Mouse (Mus musculus) ES-Bruce4 (cell line): ENCODE measurements at regions not wholly inside any gene's neighbourhood (a gene's known extent, or its start where the extent isn't known, plus 50 kb on each side); places are given as distances from the start of the nearest gene placed in this dataset.

ENCODE experiments used
- H3K27ac ChIP-seq: 2 replicates; pipeline ENCODE4 v1.5.1; 2012; ENCODE audit warnings: low read length, inconsistent platforms; ENCODE audit not compliant: insufficient read depth
- H3K27me3 ChIP-seq: 2 replicates; pipeline ENCODE4 v1.6.1; 2012; ENCODE audit warnings: mild to moderate bottlenecking, low read length, inconsistent platforms; ENCODE audit not compliant: control insufficient read depth, poor library complexity, insufficient read depth, severe bottlenecking
- H3K36me3 ChIP-seq: 2 replicates; pipeline ENCODE4 v1.6.1; 2012; ENCODE audit warnings: inconsistent platforms, mild to moderate bottlenecking, low read length, moderate library complexity; ENCODE audit not compliant: control insufficient read depth, poor library complexity, insufficient read depth, severe bottlenecking
- H3K4me1 ChIP-seq: one replicate; pipeline ENCODE4 v1.8.1; 2011; ENCODE audit warnings: low read length; ENCODE audit not compliant: control insufficient read depth, insufficient read depth
- H3K4me3 ChIP-seq: 2 replicates; pipeline ENCODE4 v1.5.1; 2011; ENCODE audit warnings: low read depth, mild to moderate bottlenecking, low read length
- H3K9ac ChIP-seq: 2 replicates; pipeline ENCODE4 v1.6.1; 2012; ENCODE audit warnings: low read depth, mild to moderate bottlenecking, inconsistent platforms; ENCODE audit not compliant: poor library complexity, severe bottlenecking
- H3K9me3 ChIP-seq: replicated peaks from 2 replicates; pipeline ENCODE4 v1.6.1; 2012; ENCODE audit warnings: mild to moderate bottlenecking, low read length, inconsistent platforms; ENCODE audit not compliant: control insufficient read depth, poor library complexity, insufficient read depth, severe bottlenecking
- CTCF ChIP-seq: IDR thresholded peaks from one replicate; pipeline ENCODE4 v1.8.1; 2011; ENCODE audit warnings: low read depth, low read length
- EP300 ChIP-seq: IDR thresholded peaks from 2 replicates; pipeline ENCODE4 v1.6.1; 2011; ENCODE audit warnings: low read depth, low read length; ENCODE audit not compliant: insufficient read depth
- POLR2A ChIP-seq: IDR thresholded peaks from one replicate; pipeline ENCODE4 v1.8.1; 2011; ENCODE audit warnings: low read length; ENCODE audit not compliant: insufficient read depth

DNA sequence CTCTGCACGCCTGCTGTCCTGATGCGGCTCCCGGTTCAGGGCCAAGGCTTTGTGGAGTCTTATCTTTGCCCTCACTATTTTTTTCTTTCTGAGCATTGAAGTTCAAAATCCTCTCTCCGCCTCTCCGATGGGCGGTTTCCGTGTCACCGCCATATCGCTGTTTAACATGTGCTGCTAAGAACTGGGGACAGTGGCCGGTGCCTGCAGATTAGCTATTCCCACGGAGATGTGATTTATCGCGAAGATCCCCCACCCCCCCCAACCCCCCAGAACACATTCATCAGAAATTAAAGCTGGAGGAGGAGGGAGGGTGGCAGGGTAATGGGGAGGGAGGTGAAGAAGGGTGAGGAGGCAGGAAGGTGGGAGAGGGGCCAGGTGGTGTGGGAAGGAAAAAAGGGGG lies 151.2 kb upstream of the Lhx5 start:
- H3K36me3 ChIP-seq = no peaks in the 10 kb centered on the region
- H3K27ac ChIP-seq = no peak overlapping the region
- no peak for TF ChIP-seq EP300
- TF ChIP-seq CTCF = no peak
- TF ChIP-seq POLR2A = no peak
- no peaks in the 10 kb centered on the region for H3K9me3 ChIP-seq
- H3K9ac ChIP-seq = no peak overlapping the region
- H3K4me1 ChIP-seq = no peaks in the 10 kb centered on the region
- no peak overlapping the region; the same call in 1 of the 2 replicates for H3K4me3 ChIP-seq
- no peaks in the 10 kb centered on the region for H3K27me3 ChIP-seq

DNA sequence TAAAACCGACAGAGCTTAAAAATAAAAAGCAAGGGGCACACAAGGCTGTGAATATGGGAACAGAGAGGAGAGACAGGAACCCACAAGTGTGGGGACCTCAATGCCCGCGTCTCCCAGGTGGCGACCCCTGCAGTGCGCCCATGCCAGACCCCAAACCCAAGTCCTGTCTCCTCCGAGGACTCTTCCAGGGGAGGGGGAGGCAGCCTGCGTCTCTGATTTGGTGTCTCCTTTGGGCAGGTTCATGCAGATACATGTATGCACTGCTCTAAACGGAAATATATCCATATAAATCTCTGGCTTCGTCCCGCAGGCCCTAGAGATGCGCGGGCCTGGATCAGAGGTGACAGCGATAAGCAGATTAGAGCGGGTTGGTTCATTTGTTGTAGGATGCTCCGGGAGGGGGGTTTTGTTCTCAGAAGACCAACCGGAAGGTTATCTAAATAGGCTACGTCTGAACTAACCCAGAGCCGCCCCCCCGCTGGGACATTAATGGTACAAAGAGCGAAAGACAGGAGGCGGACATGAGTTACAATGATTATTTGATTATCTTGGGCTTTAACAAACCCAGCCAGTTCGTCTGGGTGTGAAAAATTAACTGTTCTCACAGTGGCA lies 150.4 kb upstream of the Lhx5 start:
- H3K27ac ChIP-seq = no peak overlapping the region
- H3K4me3 ChIP-seq = no peak overlapping the region
- no peaks in the 10 kb centered on the region for H3K36me3 ChIP-seq
- H3K27me3 ChIP-seq = no peaks in the 10 kb centered on the region
- H3K9ac ChIP-seq = no peak overlapping the region
- TF ChIP-seq CTCF (no peak), EP300 (no peak), POLR2A (no peak)
- H3K4me1 ChIP-seq = no peaks in the 10 kb centered on the region
- H3K9me3 ChIP-seq = no peaks in the 10 kb centered on the region

DNA sequence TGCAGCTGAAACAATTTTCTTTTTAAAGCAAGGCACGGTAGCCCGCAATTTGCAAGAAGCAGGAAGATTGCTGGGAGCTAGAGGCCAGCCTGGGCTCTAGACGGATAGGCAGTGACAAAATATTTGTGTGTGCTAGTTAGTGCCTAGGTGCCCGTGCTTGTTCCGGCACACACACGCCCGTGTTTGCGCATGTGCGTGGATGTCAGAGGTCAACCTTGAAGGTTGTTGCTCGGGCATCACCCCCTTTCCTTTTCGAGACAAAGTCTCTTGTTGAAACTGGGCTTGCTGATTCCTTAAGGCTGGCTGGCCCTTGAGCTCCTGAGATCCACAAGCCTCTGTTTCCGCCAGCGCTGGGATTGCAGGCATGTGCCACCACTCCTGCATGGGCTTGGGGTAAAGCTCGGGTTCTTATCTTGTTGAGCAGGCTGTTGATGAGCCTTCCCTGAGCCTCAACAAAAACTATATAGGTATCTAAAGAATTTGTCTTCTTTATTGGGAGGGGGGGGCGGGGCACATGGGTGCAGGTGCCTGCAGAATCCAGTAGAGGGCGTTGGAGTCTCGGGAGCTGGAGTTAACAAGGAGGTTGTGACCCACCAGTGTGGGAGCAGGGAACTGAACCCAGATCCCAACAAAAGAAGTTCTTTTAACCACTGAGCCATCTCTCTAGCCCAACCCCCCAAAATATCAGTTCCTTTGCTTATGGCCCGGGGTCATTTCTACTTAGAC lies 149.5 kb upstream of the Lhx5 start:
- H3K9ac ChIP-seq = no peak overlapping the region
- no peaks in the 10 kb centered on the region for H3K36me3 ChIP-seq
- H3K27me3 ChIP-seq = no peaks in the 10 kb centered on the region
- H3K4me3 ChIP-seq = no peak overlapping the region
- H3K4me1 ChIP-seq = no peaks in the 10 kb centered on the region
- no peaks in the 10 kb centered on the region for H3K9me3 ChIP-seq
- no peak for TF ChIP-seq EP300
- peak; percentile 47 for TF ChIP-seq CTCF
- H3K27ac ChIP-seq = no peak overlapping the region

DNA sequence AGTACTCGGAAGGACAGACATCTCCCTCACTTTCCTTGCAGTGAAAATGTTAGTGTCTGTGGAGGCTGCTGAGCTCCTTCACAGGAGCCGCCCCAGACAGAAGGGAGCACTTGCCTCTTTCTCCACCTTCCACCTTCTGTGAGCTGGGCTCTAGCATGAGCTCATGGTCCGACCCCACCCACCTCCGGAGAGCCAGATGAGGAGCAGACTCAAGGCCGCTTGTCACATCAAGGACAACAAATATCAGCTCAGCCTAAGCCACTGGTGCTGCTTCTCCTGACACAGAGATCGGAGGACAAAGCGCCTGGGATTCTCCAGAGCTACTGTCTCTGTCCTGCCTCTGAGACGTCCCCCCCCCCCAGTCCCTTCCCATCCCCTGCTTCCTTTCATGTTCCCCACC lies 146.9 kb upstream of the Lhx5 start:
- Histone ChIP-seq H3K36me3 (no peaks in the 10 kb centered on the region), H3K9me3 (no peaks in the 10 kb centered on the region), H3K27ac (no peak overlapping the region), H3K27me3 (no peaks in the 10 kb centered on the region), H3K9ac (no peak overlapping the region), H3K4me1 (no peaks in the 10 kb centered on the region), H3K4me3 (no peak overlapping the region)
- TF ChIP-seq POLR2A (no peak), EP300 (no peak), CTCF (no peak)

DNA sequence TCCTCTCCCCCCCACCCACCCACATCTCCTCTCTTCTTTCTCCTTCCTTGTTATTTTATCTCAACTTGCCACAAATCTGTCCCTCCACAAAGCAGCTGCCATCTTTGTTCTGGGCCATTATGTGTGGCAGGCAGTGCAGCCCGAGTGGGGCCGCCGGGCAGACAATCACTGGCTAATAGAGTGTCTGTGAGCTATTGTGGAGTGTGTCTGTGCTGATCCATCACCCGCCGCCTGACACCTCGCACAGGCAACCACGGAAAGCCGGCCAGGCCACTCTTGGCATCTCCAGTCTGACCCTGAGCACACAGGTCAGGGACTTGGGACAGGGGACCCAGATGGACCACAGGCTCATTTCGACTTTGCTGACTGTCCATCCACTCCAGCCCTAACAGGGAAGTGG lies 146.5 kb upstream of the Lhx5 start:
- Histone ChIP-seq H3K27me3 (no peaks in the 10 kb centered on the region), H3K9ac (no peak overlapping the region), H3K4me1 (no peaks in the 10 kb centered on the region), H3K27ac (no peak overlapping the region), H3K4me3 (no peak overlapping the region), H3K9me3 (no peaks in the 10 kb centered on the region), H3K36me3 (no peaks in the 10 kb centered on the region)
- no peak for TF ChIP-seq POLR2A
- TF ChIP-seq EP300 = no peak
- TF ChIP-seq CTCF = no peak

DNA sequence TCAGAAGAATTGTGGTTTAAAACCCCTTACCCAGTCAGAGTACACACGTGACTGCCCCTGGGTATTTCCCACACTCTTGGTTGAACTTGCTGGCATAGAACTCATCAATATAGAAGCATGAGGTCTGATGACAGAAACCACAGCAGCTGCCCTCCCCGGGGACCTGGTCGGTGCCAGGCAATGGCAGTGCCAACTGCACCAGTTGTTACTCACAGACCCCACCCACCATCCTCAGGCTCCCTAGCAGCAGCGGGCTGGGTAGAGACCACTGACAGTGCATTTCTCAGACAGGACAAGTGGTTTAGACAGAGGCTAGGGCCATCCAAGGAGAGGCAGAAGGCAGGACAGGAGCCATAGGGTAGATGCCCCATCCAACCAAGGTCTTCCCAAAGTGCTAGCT lies 144.7 kb upstream of the Lhx5 start:
- Histone ChIP-seq H3K27me3 (no peaks in the 10 kb centered on the region), H3K9ac (no peak overlapping the region), H3K4me3 (no peak overlapping the region), H3K27ac (no peak overlapping the region), H3K4me1 (no peaks in the 10 kb centered on the region), H3K9me3 (no peaks in the 10 kb centered on the region), H3K36me3 (no peaks in the 10 kb centered on the region)
- TF ChIP-seq EP300 = no peak
- no peak for TF ChIP-seq CTCF
- no peak for TF ChIP-seq POLR2A
